ENCODE assay signal across 1 mouse cellular context in genomic region chr1:51347596-51347995, GRCm38 (mm10).
TF ChIP-seq lines count a peak whose summit lies in the region.

No protein-coding gene starts in this region.

TF ChIP-seq in MEL, 35 proteins besides CTCF, POLR2A, EP300 and RAD21 (continued from another document):
- TF ChIP-seq TCF12 (IDR thresholded peaks at IDR 0.05; ENCODE audit: low read depth, low read length) = no peak
- no peak for TF ChIP-seq JUND (IDR thresholded peaks at IDR 0.05; ENCODE audit: low read depth, low read length)
